Mouse (Mus musculus): ENCODE results near the gene Krt33a. TPM values are rescaled to one million over a fixed set of nuclear protein-coding genes. Genes with fewer than 3 reads are reported as not detected.

The Krt33a gene
- polyA plus RNA-seq, 1 experiment from 2014 or later = 0.05 TPM

DNA sequence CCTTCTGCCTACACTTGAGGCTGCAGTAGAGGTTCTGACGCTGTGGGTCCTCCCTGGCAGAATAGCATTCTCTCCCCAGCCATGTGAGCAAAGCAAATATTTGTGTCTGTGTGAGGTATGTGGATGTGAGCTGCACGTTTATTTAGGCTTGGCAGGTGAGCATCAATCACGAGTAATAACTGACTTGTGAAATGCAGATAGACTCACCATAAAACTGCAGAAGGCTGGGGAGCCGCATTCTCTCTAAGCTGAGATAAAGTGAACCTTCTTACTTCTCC is 21.7 kb downstream of the Krt33a start:
- no peak overlapping the region for H3K4me3 ChIP-seq (ENCODE audit: low read depth, low read length)
- ATAC-seq (ENCODE audit: low FRiP score, low TSS enrichment) = no peak
- 21% methylated on average over 4 of the region's 4 CpGs for WGBS

DNA sequence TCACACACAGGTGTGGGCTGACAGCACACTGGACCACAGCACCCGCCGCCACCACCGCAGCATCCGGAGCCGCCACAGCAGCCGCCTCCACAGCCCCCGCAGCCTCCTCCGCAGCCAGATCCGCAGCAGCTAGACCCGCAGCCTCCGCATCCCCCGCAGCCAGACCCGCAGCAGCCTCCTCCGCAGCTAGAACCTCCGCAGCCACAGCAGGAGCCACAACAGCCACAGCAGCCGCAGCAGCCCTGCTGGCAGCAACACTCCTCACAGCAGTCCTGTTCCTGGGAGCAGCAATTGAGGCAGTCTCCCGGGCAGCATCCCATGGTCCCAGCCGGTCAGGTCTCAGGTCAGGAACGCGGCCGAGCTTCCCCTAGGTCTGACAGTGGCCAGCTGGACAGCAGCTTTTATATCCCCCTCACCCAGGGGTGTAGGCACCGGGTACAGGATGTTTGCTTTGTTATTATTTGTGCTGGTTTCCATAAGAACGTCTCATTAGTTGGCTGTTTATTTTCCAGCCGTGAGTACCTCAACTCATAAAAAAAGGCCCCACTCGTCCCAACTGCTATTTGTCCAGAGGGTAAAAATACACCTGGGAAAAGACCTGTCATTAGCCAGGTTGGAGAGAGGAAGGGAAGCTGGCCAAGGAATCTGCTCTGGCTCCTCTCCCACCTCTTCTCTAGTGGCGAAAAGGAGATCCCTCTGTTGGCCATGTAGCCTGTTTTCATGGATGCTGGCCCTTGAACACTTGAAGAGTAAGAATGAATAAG is 22.2 kb downstream of the Krt33a start, which contains the start of gene Krtap17-1:
Gene Krtap17-1 (minus strand): TSS at position 375 of the 764 bp plus-strand sequence.
- Histone ChIP-seq H3K4me3 (ENCODE audit: low read depth, low read length) (no peak within 1 kb of the TSS), H3K9ac (ENCODE audit: low read length) (no peak within 1 kb of the TSS), H3K4me1 (replicated peaks; ENCODE audit: control insufficient read depth, insufficient read depth) (no peaks in the 10 kb centered on the region), H3K27ac (replicated peaks) (no peak within 1 kb of the TSS), H3K4me2 (replicated peaks; ENCODE audit: low read depth) (no peak within 1 kb of the TSS), H3K27me3 (ENCODE audit: control insufficient read depth, insufficient read depth, low read length) (no peaks in the 10 kb centered on the region), H3K9me3 (ENCODE audit: control insufficient read depth, low read length) (no peaks in the 10 kb centered on the region), H3K36me3 (ENCODE audit: control insufficient read depth, insufficient read depth, low read length) (no peaks in the 10 kb centered on the region)
- ATAC-seq (ENCODE audit: low FRiP score, low TSS enrichment) = no peak
- 11% methylated on average over 22 of the region's 26 CpGs for WGBS
- TF ChIP-seq EP300 (optimal IDR thresholded peaks at IDR 0.05) = no peak
- no peak for TF ChIP-seq CTCF (IDR thresholded peaks at IDR 0.05; ENCODE audit: low read depth)
- DNase-seq (ENCODE audit: low spot score) = no peak

More for the DNA sequence above, 21.7 kb downstream of the Krt33a start:
- Histone ChIP-seq H3K9me3 (ENCODE audit: control insufficient read depth, low read length) (no peaks in the 10 kb centered on the region), H3K4me2 (replicated peaks; ENCODE audit: low read depth) (no peak overlapping the region), H3K36me3 (ENCODE audit: control insufficient read depth, insufficient read depth, low read length) (no peaks in the 10 kb centered on the region), H3K27me3 (ENCODE audit: control insufficient read depth, insufficient read depth, low read length) (no peaks in the 10 kb centered on the region), H3K9ac (ENCODE audit: low read length) (no peak overlapping the region), H3K27ac (replicated peaks) (no peak overlapping the region), H3K4me1 (replicated peaks; ENCODE audit: control insufficient read depth, insufficient read depth) (no peaks in the 10 kb centered on the region)
- no peak for TF ChIP-seq CTCF (IDR thresholded peaks at IDR 0.05; ENCODE audit: low read depth)
- no peak for TF ChIP-seq EP300 (optimal IDR thresholded peaks at IDR 0.05)
- no peak for DNase-seq (ENCODE audit: low spot score)

GRCm38 (mm10) chr11:99990571-99990970 is 25.4 kb downstream of the Krt33a start:
- DNase-seq (ENCODE audit: low spot score) (no peak), ATAC-seq (ENCODE audit: low FRiP score, low TSS enrichment) (no peak)
- no peak overlapping the region for H3K4me2 ChIP-seq (replicated peaks; ENCODE audit: low read depth)
- no peaks in the 10 kb centered on the region for H3K27me3 ChIP-seq (ENCODE audit: control insufficient read depth, insufficient read depth, low read length)
- H3K36me3 ChIP-seq (ENCODE audit: control insufficient read depth, insufficient read depth, low read length) = no peaks in the 10 kb centered on the region
- H3K9ac ChIP-seq (ENCODE audit: low read length) = no peak overlapping the region
- TF ChIP-seq EP300 (optimal IDR thresholded peaks at IDR 0.05) (no peak), CTCF (IDR thresholded peaks at IDR 0.05; ENCODE audit: low read depth) (no peak)
- H3K27ac ChIP-seq (replicated peaks) = no peak overlapping the region
- H3K4me3 ChIP-seq (ENCODE audit: low read depth, low read length) = no peak overlapping the region
- WGBS = 73% methylated on average over 3 of the region's 3 CpGs
- no peaks in the 10 kb centered on the region for H3K4me1 ChIP-seq (replicated peaks; ENCODE audit: control insufficient read depth, insufficient read depth)
- no peaks in the 10 kb centered on the region for H3K9me3 ChIP-seq (ENCODE audit: control insufficient read depth, low read length)

DNA sequence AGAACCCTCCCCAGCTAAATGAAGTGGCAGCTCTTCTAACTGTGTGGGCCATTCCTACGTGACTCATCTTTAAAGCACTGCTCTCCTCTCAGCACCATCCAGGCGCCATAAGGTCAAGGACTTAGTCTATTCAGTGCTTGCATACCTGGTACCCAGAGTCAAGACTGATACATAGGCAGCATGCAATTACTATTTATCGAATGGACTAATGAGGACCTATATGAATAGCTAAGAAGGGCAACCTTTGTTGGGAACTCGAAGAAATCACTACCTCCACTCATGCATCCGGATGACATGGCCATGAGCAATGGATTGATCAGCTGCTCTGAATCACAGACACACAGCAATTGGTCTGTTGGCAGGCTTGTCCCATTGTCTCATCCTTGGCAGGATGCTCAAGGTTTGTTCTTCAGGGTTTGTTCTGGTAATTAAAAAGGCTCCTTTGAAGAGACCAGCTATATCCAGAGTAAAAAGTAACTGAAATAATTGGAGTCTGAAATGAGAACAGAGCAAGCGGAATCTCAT is 26.1 kb downstream of the Krt33a start:
- H3K4me1 ChIP-seq (replicated peaks; ENCODE audit: control insufficient read depth, insufficient read depth) = no peaks in the 10 kb centered on the region
- H3K36me3 ChIP-seq (ENCODE audit: control insufficient read depth, insufficient read depth, low read length) = no peaks in the 10 kb centered on the region
- DNase-seq (ENCODE audit: low spot score) (no peak), ATAC-seq (ENCODE audit: low FRiP score, low TSS enrichment) (no peak)
- no peak overlapping the region for H3K27ac ChIP-seq (replicated peaks)
- TF ChIP-seq EP300 (optimal IDR thresholded peaks at IDR 0.05) (no peak), CTCF (IDR thresholded peaks at IDR 0.05; ENCODE audit: low read depth) (no peak)
- H3K4me2 ChIP-seq (replicated peaks; ENCODE audit: low read depth) = no peak overlapping the region
- H3K9me3 ChIP-seq (ENCODE audit: control insufficient read depth, low read length) = no peaks in the 10 kb centered on the region
- 84% methylated on average over 6 of the region's 6 CpGs for WGBS
- H3K4me3 ChIP-seq (ENCODE audit: low read depth, low read length) = no peak overlapping the region
- H3K9ac ChIP-seq (ENCODE audit: low read length) = no peak overlapping the region
- no peaks in the 10 kb centered on the region for H3K27me3 ChIP-seq (ENCODE audit: control insufficient read depth, insufficient read depth, low read length)

DNA sequence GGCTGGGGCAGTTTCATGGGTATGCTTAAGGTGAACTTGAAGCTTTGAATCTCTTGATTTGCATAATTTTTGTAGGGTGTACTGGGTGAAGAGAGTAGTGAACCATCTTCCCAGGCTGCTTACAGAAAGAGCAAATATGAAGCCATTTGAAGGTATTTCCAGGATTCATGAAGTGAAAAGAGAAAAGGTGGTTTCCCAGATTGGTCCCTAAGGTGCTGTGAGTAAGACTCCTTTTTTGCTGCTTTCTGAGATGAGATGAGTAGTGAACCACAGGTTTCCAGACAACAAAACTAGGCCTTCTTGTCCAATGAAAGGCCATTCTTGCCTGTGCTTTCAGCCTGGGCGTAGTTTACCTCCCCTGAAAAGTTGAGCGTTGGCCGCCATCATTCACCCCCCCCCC is 27.5 kb downstream of the Krt33a start:
- H3K4me2 ChIP-seq (replicated peaks; ENCODE audit: low read depth) = no peak overlapping the region
- ATAC-seq (ENCODE audit: low FRiP score, low TSS enrichment) = no peak
- H3K4me3 ChIP-seq (ENCODE audit: low read depth, low read length) = no peak overlapping the region
- no peaks in the 10 kb centered on the region for H3K36me3 ChIP-seq (ENCODE audit: control insufficient read depth, insufficient read depth, low read length)
- H3K27me3 ChIP-seq (ENCODE audit: control insufficient read depth, insufficient read depth, low read length) = no peaks in the 10 kb centered on the region
- TF ChIP-seq CTCF (IDR thresholded peaks at IDR 0.05; ENCODE audit: low read depth) (no peak), EP300 (optimal IDR thresholded peaks at IDR 0.05) (no peak)
- no peak overlapping the region for H3K9ac ChIP-seq (ENCODE audit: low read length)
- no peaks in the 10 kb centered on the region for H3K4me1 ChIP-seq (replicated peaks; ENCODE audit: control insufficient read depth, insufficient read depth)
- H3K27ac ChIP-seq (replicated peaks) = no peak overlapping the region
- WGBS = 96% methylated on average over 3 of the region's 3 CpGs
- no peaks in the 10 kb centered on the region for H3K9me3 ChIP-seq (ENCODE audit: control insufficient read depth, low read length)
- DNase-seq (ENCODE audit: low spot score) = no peak

GRCm38 (mm10) chr11:99986180-99986647 is 29.8 kb downstream of the Krt33a start, which contains the start of gene Krtap16-1:
TSS of gene Krtap16-1 (minus strand) at chr11:99986597.
- 65% methylated on average over 8 of the region's 8 CpGs for WGBS
- Histone ChIP-seq H3K4me1 (replicated peaks; ENCODE audit: control insufficient read depth, insufficient read depth) (no peaks in the 10 kb centered on the region), H3K9me3 (ENCODE audit: control insufficient read depth, low read length) (no peaks in the 10 kb centered on the region), H3K36me3 (ENCODE audit: control insufficient read depth, insufficient read depth, low read length) (no peaks in the 10 kb centered on the region), H3K4me2 (replicated peaks; ENCODE audit: low read depth) (no peak within 1 kb of the TSS), H3K4me3 (ENCODE audit: low read depth, low read length) (no peak within 1 kb of the TSS), H3K9ac (ENCODE audit: low read length) (no peak within 1 kb of the TSS), H3K27me3 (ENCODE audit: control insufficient read depth, insufficient read depth, low read length) (no peaks in the 10 kb centered on the region), H3K27ac (replicated peaks) (no peak within 1 kb of the TSS)
- ATAC-seq (ENCODE audit: low FRiP score, low TSS enrichment) = no peak
- no peak for DNase-seq (ENCODE audit: low spot score)
- TF ChIP-seq CTCF (IDR thresholded peaks at IDR 0.05; ENCODE audit: low read depth) (no peak), EP300 (optimal IDR thresholded peaks at IDR 0.05) (no peak)
